Mouse (Mus musculus): ENCODE measurements around the gene Ptger1. TPM values are rescaled to one million over a fixed set of nuclear protein-coding genes. Genes with fewer than 3 reads are reported as not detected.
A peak's percentile ranks its signal among the peaks of the same experiment; 100 is the strongest.

Ptger1 gene
- under 1 TPM; 0.44 to 0.53 TPM for total RNA-seq (2021)
- long read RNA-seq, experiment 1 = 0 reads
- long read RNA-seq, experiment 2 = 0 reads

- DNase-seq = peak; percentile 72 to 74
Measured at GRCm38 (mm10) chr8:83665969-83666865, at the start of gene Ptger1. Ptger1 (plus strand) TSS chr8:83666678.

DNA sequence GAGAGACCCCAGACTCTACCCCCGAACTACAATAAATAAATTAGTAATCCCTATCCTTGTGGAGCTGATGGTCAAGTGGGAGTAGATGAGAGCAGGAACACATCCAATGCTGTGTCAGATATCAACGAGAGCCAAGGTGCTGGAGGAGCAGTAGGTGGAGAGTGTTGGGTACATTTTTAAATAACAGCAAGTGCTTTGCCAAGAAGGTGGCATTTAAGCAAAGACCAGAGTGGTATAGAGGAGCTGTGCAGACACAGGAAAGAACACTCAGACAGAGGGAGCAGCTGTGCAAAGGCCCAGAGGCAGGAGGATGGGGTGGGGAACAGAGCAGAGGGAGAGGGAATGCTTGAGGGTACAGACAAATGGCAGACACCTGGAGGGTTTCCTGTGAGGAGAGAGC is 49.4 kb upstream of the Ptger1 start:
- no peak for DNase-seq
- intact Hi-C loops (cut with DNase I) = no loop called here

More at GRCm38 (mm10) chr8:83665969-83666865, at the start of gene Ptger1:
- intact Hi-C loops (cut with DNase I) = loop anchor here (10.0 kb wide), 1 partner anchor 59 kb away; no protein-coding TSS in a partner anchor

- intact Hi-C loops (cut with DNase I) = no loop called here
- DNase-seq = no peak
Measured at GRCm38 (mm10) chr8:83618566-83618965, 47.9 kb upstream of the Ptger1 start.

DNA sequence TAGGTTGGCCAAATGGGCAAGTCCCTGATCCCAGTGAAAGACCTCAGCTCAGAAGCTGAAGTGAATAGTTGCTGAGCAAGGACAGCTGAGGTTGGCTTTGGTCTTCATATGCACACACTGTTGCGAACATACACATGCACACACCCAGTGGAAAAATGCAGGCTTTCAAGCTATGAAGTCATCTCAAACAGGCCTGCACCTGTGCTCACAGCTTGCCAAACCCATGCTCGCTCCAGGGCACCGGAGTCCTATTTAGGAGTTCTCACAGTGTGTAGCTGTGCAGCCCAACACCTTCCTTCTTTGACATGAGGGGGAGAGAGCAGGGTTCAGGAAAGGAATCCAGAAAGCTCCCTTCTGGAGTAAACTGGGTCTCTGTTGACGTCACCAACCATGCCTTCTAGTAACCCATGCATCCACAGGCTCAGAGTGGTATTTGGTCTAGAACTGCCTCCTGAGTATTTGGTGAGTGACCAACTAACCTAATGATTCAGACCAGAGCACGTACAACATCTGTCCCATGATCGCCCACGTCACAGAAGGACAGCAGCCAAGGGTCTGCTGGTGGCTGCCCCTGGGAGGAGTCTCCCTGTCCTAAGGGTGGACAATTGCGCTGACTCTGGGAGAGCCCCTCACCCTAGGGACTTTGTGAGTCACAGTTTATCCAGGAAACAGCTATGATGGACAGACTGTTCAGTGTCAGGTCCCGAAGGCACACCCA is 46.8 kb upstream of the Ptger1 start:
- intact Hi-C loops (cut with DNase I) = loop anchor here (5.0 kb wide), 1 partner anchor 47 kb away; no protein-coding TSS in a partner anchor
- no peak for DNase-seq

GRCm38 (mm10) chr8:83621691-83622388 is 44.6 kb upstream of the Ptger1 start:
- DNase-seq = no peak
- intact Hi-C loops (cut with DNase I) = loop anchor here (5.0 kb wide), 1 partner anchor 50 kb away; no protein-coding TSS in a partner anchor

GRCm38 (mm10) chr8:83622389-83622989 is 44.0 kb upstream of the Ptger1 start:
- intact Hi-C loops (cut with DNase I) = loop anchor here (5.0 kb wide), 1 partner anchor 50 kb away; no protein-coding TSS in a partner anchor
- peak; percentile 87 to 90 for DNase-seq

DNA sequence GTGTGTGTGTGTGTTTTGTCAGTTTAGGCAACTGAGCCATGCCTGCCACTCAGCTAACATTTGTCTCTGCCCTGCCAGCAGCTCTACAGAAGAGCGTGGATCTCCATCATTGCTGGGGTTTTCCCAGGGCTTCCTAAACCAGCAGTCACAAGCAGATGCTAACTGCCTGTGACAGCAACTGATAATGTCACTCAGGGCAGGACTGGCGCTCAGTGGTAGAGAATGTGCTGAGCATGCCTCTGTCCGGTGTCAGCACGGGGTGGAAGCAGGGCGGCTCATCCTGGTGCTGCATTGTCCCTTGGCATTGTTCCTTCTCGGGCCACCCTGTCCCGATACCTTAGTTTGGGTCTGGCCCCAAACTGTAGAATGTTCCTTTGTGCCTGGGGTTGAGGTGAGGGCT is 42.9 kb upstream of the Ptger1 start:
- intact Hi-C loops (cut with DNase I) = loop anchor here (5.0 kb wide), 1 partner anchor 51 kb away; no protein-coding TSS in a partner anchor
- no peak for DNase-seq

DNA sequence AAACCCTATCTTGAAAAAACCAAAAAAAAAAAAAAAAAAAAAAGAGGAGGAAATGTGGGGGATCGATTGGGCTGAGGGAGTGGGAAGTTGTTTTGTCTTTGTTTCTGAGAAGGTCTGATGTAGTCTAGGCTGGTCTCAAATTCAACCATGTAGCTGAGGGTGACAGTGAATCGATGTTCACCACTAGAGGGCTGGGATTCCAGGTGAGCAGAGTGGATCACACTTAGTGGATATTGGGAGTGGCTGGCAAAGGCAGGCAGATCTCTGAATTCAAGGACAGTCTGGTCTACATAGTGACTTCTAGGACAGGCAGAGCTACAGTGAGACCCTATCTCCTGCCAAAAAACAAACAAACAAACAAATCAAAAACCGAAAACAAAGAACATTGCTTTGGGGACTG is 41.7 kb upstream of the Ptger1 start:
- peak; percentile 22 to 49 for DNase-seq
- intact Hi-C loops (cut with DNase I) = loop anchor here (5.0 kb wide), 1 partner anchor 52 kb away; no protein-coding TSS in a partner anchor

DNA sequence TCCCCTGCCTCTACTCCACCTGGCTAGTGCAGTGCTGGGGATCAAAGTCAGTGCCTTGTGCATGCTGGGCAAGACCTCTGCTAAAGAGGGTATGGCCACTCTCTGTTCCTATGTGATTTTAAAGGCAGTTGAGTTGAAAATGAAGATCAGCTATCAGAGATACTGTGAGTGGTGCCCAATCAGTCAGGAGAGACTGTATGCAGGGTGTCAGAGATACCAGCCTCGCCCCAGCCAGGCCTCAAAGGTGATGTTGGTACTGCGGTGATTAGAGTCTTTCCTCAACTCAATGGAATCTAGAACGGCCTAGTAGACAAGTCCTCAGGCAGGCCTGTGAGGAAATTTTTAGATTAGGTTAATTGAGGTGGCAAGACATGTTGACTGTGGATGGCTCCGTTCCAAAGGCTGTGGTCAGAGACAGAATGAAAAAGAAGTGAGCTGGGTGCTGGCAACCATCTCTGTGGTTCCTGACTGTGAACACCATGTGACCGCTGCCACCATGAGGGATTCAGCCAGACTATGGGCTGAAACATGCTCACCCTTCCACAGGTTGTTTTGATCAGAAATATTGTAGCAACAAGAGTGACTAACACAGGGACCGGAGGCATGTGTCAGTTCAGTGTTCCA is 40.7 kb upstream of the Ptger1 start:
- intact Hi-C loops (cut with DNase I) = no loop called here

GRCm38 (mm10) chr8:83632083-83632707 is 34.3 kb upstream of the Ptger1 start:
- intact Hi-C loops (cut with DNase I) = no loop called here
- no peak for DNase-seq

More for the DNA sequence above, 40.7 kb upstream of the Ptger1 start:
- no peak for DNase-seq

GRCm38 (mm10) chr8:83638856-83639255 is 27.6 kb upstream of the Ptger1 start:
- intact Hi-C loops (cut with DNase I) = no loop called here
- no peak for DNase-seq

DNA sequence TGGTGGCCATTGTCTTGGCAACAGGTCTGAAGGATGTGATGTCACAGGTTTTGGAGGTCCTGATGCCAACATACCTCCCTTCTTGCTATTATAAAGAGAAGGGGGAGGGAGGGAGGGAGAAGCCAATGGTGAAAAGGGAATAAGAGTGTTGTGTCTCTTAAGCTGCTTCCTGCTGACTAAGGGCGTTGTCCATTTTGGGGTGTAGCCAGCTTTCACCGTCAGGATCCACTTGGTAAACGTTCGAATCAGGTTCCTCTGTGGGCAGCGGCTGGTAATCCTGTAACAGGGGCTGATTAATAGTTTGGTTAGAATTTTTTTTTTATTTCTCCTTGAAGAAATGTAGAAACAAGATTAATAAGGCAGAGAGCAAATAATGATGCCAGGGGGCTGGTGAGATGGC is 26.8 kb upstream of the Ptger1 start:
- no peak for DNase-seq
- intact Hi-C loops (cut with DNase I) = no loop called here

- no peak for DNase-seq
- intact Hi-C loops (cut with DNase I) = no loop called here
Measured at GRCm38 (mm10) chr8:83647511-83647910, 19.0 kb upstream of the Ptger1 start.

DNA sequence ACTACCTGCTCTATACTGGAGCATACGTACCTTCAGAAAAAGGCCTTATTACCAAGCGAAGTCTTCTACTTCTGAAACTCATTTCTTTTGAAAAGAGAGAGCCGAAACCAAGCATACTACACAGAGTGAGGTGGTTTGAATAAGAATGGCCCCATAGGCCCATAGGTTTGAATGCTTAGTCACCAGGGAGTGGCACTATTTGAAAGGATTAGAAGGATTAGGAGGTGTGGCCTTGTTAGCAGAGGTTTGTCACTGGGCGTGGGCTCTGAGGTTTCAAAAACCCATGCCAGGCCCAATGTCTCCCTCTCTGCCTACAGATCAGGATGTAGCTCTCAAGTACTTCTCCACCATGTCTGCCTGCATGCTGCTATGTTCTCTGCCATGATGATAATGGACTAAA is 18.4 kb upstream of the Ptger1 start:
- intact Hi-C loops (cut with DNase I) = no loop called here
- DNase-seq = no peak

DNA sequence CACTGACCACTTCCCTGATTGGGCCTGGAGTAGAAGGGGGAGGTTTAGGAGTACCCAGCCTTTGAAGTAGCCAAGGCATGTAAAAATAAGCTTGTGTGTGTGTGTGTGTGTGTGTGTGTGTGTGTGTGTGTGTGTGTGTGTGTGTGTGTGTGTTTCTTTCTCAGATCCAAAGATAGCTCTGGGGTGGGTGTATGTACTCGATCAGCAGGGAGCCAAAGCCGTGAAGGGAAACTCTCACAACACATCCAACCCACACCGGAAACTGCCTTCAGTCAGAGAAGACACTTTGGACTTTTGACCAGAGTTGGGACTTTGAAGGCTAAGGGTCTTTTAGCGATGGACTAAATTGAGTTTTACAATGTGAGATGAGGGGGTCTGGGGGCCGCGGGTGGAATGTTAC is 16.8 kb upstream of the Ptger1 start:
- no peak for DNase-seq
- intact Hi-C loops (cut with DNase I) = loop anchor here (2.0 kb wide), 1 partner anchor 41 kb away; the partner anchor contains the start of gene Dnajb1

GRCm38 (mm10) chr8:83652030-83652743 is 14.3 kb upstream of the Ptger1 start, which contains the start of gene Gipc1:
Gipc1 (plus strand) TSS chr8:83652677.
- peak; percentile 95 for DNase-seq
- intact Hi-C loops (cut with DNase I) = no loop called here

DNA sequence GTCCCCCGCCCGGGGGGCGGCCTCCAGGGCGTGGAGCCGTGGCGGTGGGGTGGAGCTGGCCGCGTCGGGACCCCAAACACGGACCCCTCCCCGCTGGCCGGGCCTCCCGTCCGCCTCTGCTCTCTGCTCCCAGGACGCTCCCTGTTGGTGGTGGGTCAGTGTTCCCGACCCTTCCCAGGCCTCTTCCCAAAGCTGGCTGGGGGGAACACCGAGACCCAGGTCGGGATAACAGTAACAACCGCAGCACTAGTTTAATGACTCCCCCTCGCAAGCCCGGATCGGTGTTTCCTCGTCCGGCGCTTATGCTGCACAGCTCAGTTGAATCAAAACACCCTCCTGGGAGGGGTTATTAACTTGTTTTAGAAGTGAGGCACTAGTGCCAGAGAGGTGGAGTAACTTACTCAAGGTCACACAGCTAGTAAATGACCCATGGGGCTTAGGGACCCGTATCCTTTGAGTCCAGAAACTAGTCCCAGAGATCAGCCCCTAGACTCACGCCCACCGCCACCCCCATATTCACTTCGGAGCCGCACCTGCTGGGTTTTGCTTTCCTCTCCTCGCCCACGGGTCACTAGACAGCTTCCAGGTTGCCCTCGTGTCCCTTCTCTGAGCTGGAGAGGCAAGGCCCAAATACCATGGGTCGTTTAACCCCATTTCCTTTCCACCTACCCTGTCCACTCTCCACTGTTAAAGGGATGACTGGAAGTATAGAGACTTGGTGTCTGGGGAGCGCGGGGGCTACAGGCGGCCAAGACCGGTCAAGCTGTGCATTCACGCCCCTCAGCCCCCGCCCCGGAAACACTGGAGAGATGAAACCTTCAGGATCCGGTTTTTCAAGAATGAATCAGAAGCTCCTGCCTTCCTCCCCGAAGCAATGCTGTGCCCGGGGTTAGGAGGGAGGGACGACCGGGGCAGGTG is 13.5 kb upstream of the Ptger1 start:
- intact Hi-C loops (cut with DNase I) = no loop called here
- DNase-seq = peak in 1 of 2 experiments; percentile 35

All from heart, postnatal 14 days (tissue).